Mouse (Mus musculus) neutrophil, adult 5-6 weeks (primary cell): ENCODE results near the gene Sgpp2. TPM values are rescaled to one million over a fixed set of nuclear protein-coding genes. Genes with fewer than 3 reads are reported as not detected.
A peak's percentile ranks its signal among the peaks of the same experiment; 100 is the strongest.

Experiments used
- ATAC-seq: fragments of 151-379, 151-347 bp; 2 replicates; pipeline ENCODE4 v1.8.0; 2017; ENCODE audit warnings: mild to moderate bottlenecking, moderate TSS enrichment; ENCODE audit not compliant: insufficient number of reproducible peaks, poor library complexity, low FRiP score, severe bottlenecking; ENCODE audit errors: extremely low read depth
- total RNA-seq: library from RNA; stranded (forward); fragments of 200-1000 nt; gene quantifications from 2 replicates; pipeline ENCODE4 v1.2.3, GENCODE M21; 2017

Gene Sgpp2
- total RNA-seq, 1 experiment from 2014 or later, result 0.23 TPM

GRCm38 (mm10) chr1:78428851-78429250 is 118.7 kb downstream of the Sgpp2 start:
- ATAC-seq, result no peak

GRCm38 (mm10) chr1:78433472-78433871 is 123.3 kb downstream of the Sgpp2 start:
- no peak for ATAC-seq

DNA sequence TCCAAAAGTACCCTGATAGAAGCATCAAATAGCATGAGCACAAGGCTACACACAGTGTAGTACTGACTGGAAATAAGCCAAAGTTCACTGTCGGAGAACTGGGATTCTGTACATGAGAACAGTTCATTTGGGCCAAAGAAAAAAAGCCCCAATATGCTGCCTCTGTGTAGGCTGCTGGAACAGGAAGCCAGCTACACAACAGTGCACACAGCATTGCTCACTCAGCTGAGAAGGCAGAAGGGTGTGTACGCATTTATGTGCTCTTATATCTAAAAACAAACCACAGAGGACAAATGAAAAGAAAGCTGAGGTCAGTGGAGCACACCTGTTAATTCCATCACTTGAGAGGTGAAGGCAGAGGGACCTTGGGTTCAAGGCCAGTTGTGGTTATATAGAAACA is 125.8 kb downstream of the Sgpp2 start:
- peak; percentile 96 for ATAC-seq

DNA sequence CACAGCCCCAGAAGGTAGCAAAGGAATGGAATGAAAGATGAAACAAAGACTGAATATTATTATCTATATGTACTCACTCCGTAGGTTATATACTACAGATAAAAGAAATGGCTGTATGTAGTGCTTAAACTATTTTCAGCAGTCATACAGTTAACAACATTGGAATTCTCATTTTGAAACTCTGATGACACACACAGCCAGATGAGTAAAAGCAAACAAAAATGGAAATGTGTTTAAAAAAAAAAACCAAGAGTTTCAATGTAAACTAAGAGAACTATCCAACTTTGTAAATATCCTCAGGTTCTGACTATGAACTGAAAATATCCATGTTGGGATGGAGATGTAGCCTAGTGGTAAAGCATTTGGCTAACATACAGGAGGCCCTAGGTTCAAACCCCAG is 126.3 kb downstream of the Sgpp2 start:
- ATAC-seq, result no peak

GRCm38 (mm10) chr1:78437150-78437549 is 127.0 kb downstream of the Sgpp2 start:
- ATAC-seq, result no peak

DNA sequence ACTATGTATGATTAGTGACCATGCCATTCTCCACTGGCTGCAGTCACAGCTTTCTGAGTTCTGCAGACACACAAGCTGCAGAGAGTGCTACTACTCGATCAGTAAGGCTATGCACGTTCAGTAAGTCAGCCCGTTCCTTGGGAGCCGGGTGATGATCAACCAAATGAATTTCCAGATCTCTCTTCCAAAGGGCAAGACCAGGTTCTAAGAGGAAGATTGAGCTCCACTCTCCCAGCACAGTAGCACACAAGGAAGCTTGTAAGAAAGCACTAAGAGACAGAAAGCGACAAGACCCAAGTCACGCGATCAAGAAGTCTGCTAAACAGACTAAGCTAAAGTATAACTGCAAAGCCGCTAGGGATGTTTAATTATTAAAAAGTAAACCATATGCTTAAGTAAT is 130.6 kb downstream of the Sgpp2 start:
- ATAC-seq, result no peak

GRCm38 (mm10) chr1:78443056-78443455 is 132.9 kb downstream of the Sgpp2 start:
- no peak for ATAC-seq

- ATAC-seq, result no peak
Measured at GRCm38 (mm10) chr1:78446232-78446631, 136.1 kb downstream of the Sgpp2 start.

DNA sequence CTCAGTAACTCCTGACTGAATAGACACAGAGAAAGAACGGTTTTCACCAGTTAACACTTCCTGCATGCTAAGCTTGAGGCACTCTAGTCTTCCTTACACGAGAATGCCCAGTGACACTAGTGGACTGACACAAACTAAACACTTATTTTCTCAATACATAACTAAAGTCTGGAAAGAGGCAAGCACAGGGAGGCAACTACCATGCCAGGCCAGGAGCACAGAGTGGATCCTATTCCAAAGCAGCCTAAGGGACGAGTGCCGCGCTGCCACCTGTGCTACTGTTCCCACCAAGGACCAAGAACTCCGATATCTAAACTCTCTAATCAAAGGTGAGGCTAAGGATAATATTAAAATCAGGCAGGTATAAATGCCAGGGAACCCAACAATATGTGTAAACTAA is 136.6 kb downstream of the Sgpp2 start:
- ATAC-seq, result no peak

DNA sequence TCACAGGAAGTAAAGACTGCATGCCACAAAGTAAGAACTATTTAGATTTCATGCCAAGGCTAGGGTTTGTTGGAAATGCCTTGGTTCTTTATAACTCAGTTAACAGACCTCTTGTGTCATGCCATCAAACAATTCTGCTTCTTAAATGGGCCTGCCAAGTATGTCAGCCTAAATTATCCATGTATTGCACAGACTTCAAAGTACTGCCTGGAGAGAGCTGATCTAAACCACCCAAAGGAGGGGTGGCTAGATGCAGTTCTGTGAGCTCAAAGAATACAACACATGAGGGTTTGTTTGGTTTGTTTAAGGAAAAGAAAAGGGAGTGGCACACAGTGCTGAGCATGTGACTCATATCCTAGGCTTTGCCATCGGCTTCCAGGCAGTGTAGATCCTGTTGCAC is 137.9 kb downstream of the Sgpp2 start:
- no peak for ATAC-seq

GRCm38 (mm10) chr1:78451070-78451854 is 141.1 kb downstream of the Sgpp2 start:
- no peak for ATAC-seq

DNA sequence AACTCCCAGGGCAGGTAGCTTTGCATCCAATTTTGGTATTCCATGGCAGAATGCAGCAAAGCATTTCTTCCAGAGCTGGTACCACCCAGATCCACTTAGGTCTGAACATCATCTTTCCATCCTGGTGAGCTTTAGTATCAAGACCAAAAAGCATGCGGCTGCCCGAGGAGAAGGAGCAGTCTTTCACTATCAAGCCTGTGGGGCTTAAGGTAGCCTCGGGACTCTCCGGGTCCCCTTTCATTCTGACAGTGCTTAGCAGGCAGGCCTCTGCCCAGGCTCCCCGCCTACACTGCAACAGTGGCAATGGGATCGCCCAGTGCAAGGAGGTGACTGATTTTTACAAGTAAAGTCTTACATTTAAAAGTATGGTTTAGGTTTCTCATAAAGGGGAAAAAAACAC is 142.4 kb downstream of the Sgpp2 start:
- no peak for ATAC-seq

GRCm38 (mm10) chr1:78453886-78454285 is 143.7 kb downstream of the Sgpp2 start:
- ATAC-seq, result no peak

DNA sequence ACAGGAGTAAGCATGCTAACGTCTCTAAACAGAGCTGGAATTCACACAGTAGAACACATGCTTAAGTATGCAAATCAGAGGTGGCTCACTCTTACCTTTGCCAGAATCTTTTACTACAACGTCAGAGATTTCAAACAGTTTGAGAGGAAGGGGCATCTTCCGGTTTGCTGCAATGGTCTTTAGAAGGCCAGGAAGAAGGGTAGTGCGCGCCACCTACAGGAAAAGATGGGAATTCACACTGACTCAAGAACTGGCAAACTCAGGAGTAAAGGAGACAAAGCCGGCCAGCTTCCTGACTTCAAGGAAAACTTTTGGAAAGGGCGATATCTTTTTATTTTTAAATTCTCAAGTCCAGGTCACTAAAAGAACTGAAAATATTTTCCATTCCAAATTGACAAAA is 144.5 kb downstream of the Sgpp2 start:
- 0 out of 2 replicates have a peak, but pooled peaks have one; percentile 30 for ATAC-seq

Other genes starting within 250 kb of the Sgpp2 start
- not detected in 2 replicates for gene Pax3, start 113.2 kb upstream of the Sgpp2 start, total RNA-seq
- gene Farsb, start 178.6 kb downstream of the Sgpp2 start, total RNA-seq, result 28.6 and 29.2 TPM in 2 replicates
- gene Mogat1, start 200.6 kb downstream of the Sgpp2 start, total RNA-seq, result 1.6 TPM in 1 of 2 replicates, not detected in the other
- gene BC035947, start 201.8 kb downstream of the Sgpp2 start, total RNA-seq, result not detected in 2 replicates